Mouse (Mus musculus) forebrain, embryonic 15.5 days (tissue): ENCODE measurements around the gene Gm13304. TPM values are rescaled to one million over a fixed set of nuclear protein-coding genes. Genes with fewer than 3 reads are reported as not detected.
"Not testable (repeated sequence)": the region's sequence is repeated elsewhere in the genome, so short reads cannot be mapped to it uniquely, and the experiment has no call there.

Source experiments
- ATAC-seq: fragments of 200-750 bp; cut with Nextera tagmentation; replicated peaks from 2 replicates; pipeline ENCODE4 v1.8.0; 2017; ENCODE audit warnings: mild to moderate bottlenecking, moderate TSS enrichment, moderate library complexity
- H3K27ac ChIP-seq: fragments of 300-500 bp; sonication (generic); replicated peaks from 2 replicates; pipeline ENCODE4 v1.5.1; 2015; ENCODE audit warnings: mild to moderate bottlenecking, inconsistent platforms
- H3K27me3 ChIP-seq: fragments of 300-500 bp; sonication (generic); 2 replicates; pipeline ENCODE4 v1.6.1; 2015; ENCODE audit warnings: inconsistent platforms
- H3K36me3 ChIP-seq: fragments of 300-500 bp; sonication (generic); 2 replicates; pipeline ENCODE4 v1.6.1; 2015; ENCODE audit warnings: mild to moderate bottlenecking, inconsistent platforms
- H3K4me1 ChIP-seq: fragments of 300-500 bp; sonication (generic); 2 replicates; pipeline ENCODE4 v1.6.1; 2015; ENCODE audit warnings: inconsistent platforms
- H3K4me2 ChIP-seq: fragments of 300-500 bp; sonication (generic); replicated peaks from 2 replicates; pipeline ENCODE4 v1.6.1; 2015; ENCODE audit warnings: mild to moderate bottlenecking, inconsistent platforms
- H3K4me3 ChIP-seq: fragments of 300-500 bp; sonication (generic); 2 replicates; pipeline ENCODE4 v1.5.1; 2015; ENCODE audit warnings: mild to moderate bottlenecking, inconsistent platforms
- H3K9ac ChIP-seq: fragments of 300-500 bp; sonication (generic); replicated peaks from 2 replicates; pipeline ENCODE4 v1.6.1; 2015; ENCODE audit warnings: mild to moderate bottlenecking, inconsistent platforms
- H3K9me3 ChIP-seq: fragments of 300-500 bp; sonication (generic); 2 replicates; pipeline ENCODE4 v1.6.1; 2016; ENCODE audit warnings: inconsistent platforms
- WGBS: fragments of 180-500 bp; shearing (Covaris S2); methylation state at CpG from one replicate; pipeline ENCODE4 v1.1.7; 2015; ENCODE audit warnings: mixed read lengths; 5-methylcytosine and 5-hydroxymethylcytosine counted together
- polyA plus RNA-seq: library from polyadenylated mRNA; unstranded; fragments of >200 nt; fragmentation: Nextera tagmentation; extraction: Ambion mirVana; gene quantifications from 2 replicates; pipeline ENCODE4 v1.2.1, GENCODE M21; 2015

Gm13304 gene
- polyA plus RNA-seq, result not detected in 2 replicates

- ATAC-seq, H3K4me1 ChIP-seq, H3K9ac ChIP-seq, H3K4me3 ChIP-seq, H3K36me3 ChIP-seq, H3K4me2 ChIP-seq, H3K27ac ChIP-seq, H3K27me3 ChIP-seq, H3K9me3 ChIP-seq: not testable (repeated sequence)
- no CpG with 5 or more reads among the region's 5 CpGs for WGBS
Measured at GRCm38 (mm10) chr4:42114517-42114916, at the start of gene Gm13304. Gm13304 (plus strand) TSS chr4:42114817.

GRCm38 (mm10) chr4:42090907-42091306 lies 23.7 kb upstream of the Gm13304 start, which contains the start of gene Gm3893:
Gm3893 (plus strand) TSS chr4:42091207.
- not testable (repeated sequence) for H3K9ac ChIP-seq, H3K27ac ChIP-seq, H3K4me3 ChIP-seq, H3K4me1 ChIP-seq, H3K36me3 ChIP-seq, ATAC-seq, H3K4me2 ChIP-seq, H3K9me3 ChIP-seq, H3K27me3 ChIP-seq
- WGBS, result no CpG with 5 or more reads among the region's 2 CpGs

GRCm38 (mm10) chr4:42153136-42153535 lies 38.5 kb downstream of the Gm13304 start, which contains the start of gene Gm13306:
Gm13306 (plus strand) TSS chr4:42153436.
- not testable (repeated sequence) for H3K9me3 ChIP-seq, H3K27ac ChIP-seq, H3K9ac ChIP-seq, ATAC-seq, H3K4me3 ChIP-seq, H3K4me2 ChIP-seq, H3K27me3 ChIP-seq, H3K36me3 ChIP-seq, H3K4me1 ChIP-seq
- no CpG with 5 or more reads among the region's 9 CpGs for WGBS

Other genes with a start within 250 kb of the Gm13304 start
- gene Gm21541, start 211.2 kb upstream of the Gm13304 start, polyA plus RNA-seq, result not detected in 2 replicates
- gene Gm20878, start 173.2 kb upstream of the Gm13304 start, polyA plus RNA-seq, result 9.8 and 11.2 TPM in 2 replicates
- gene Fam205a4, start 148.8 kb upstream of the Gm13304 start, polyA plus RNA-seq, result 0.40 and 0.60 TPM in 2 replicates
- 0.31 TPM in 1 of 2 replicates, not detected in the other for gene Gm21093, start 80.1 kb upstream of the Gm13304 start, polyA plus RNA-seq
- gene Gm3893, start 23.6 kb upstream of the Gm13304 start, polyA plus RNA-seq, result not detected in 2 replicates
- 0.89 and 1.8 TPM in 2 replicates for gene Gm13306, start 38.6 kb downstream of the Gm13304 start, polyA plus RNA-seq
- not detected in 2 replicates for gene Gm13305, start 53.8 kb downstream of the Gm13304 start, polyA plus RNA-seq
- gene Gm10600, start 125.8 kb downstream of the Gm13304 start, polyA plus RNA-seq, result not detected in 2 replicates
- not detected in 2 replicates for gene Ccl21b, start 140.9 kb downstream of the Gm13304 start, polyA plus RNA-seq
- gene Gm21953, start 179.4 kb downstream of the Gm13304 start, polyA plus RNA-seq, result not detected in 2 replicates
- gene Fam205a3, start 203.5 kb downstream of the Gm13304 start, polyA plus RNA-seq, result not detected in 2 replicates